Mouse (Mus musculus) forebrain, embryonic 10.5 days (tissue): ENCODE data around the gene Extl1. TPM values are rescaled to one million over a fixed set of nuclear protein-coding genes. Genes with fewer than 3 reads are reported as not detected.

Source experiments
- DNase-seq: peaks from one replicate; pipeline ENCODE4 v3.0.0-alpha.2; 2017; ENCODE audit warnings: low spot score; ENCODE audit errors: extremely low spot score
- H3K27ac ChIP-seq: fragments of 300-500 bp; sonication (generic); 2 replicates; pipeline ENCODE4 v1.5.1; 2016; ENCODE audit warnings: mild to moderate bottlenecking
- H3K27me3 ChIP-seq: fragments of 300-500 bp; sonication (generic); 2 replicates; pipeline ENCODE4 v1.6.1; 2016; ENCODE audit warnings: mild to moderate bottlenecking; ENCODE audit not compliant: poor library complexity, severe bottlenecking
- H3K36me3 ChIP-seq: fragments of 300-500 bp; sonication (generic); replicated peaks from 2 replicates; pipeline ENCODE4 v1.6.1; 2016; ENCODE audit warnings: mild to moderate bottlenecking, moderate library complexity
- H3K4me1 ChIP-seq: fragments of 300-500 bp; sonication (generic); 2 replicates; pipeline ENCODE4 v1.6.1; 2016
- H3K4me3 ChIP-seq: fragments of 300-500 bp; sonication (generic); 2 replicates; pipeline ENCODE4 v1.5.1; 2016; ENCODE audit warnings: mild to moderate bottlenecking, moderate library complexity
- H3K9me3 ChIP-seq: fragments of 300-500 bp; sonication (generic); 2 replicates; pipeline ENCODE4 v1.6.1; 2016; ENCODE audit warnings: mild to moderate bottlenecking, moderate library complexity
- WGBS: fragments of 180-500 bp; shearing (Covaris S2); methylation state at CpG from one replicate; pipeline ENCODE4 v1.1.7; 2016; 5-methylcytosine and 5-hydroxymethylcytosine counted together
- polyA plus RNA-seq: library from polyadenylated mRNA; unstranded; fragments of >200 nt; fragmentation: Nextera tagmentation; extraction: Ambion mirVana; gene quantifications from 2 replicates; pipeline ENCODE4 v1.2.1, GENCODE M21; 2016

Extl1 gene
- polyA plus RNA-seq, 1 experiment from 2014 or later = 0.27 TPM

DNA sequence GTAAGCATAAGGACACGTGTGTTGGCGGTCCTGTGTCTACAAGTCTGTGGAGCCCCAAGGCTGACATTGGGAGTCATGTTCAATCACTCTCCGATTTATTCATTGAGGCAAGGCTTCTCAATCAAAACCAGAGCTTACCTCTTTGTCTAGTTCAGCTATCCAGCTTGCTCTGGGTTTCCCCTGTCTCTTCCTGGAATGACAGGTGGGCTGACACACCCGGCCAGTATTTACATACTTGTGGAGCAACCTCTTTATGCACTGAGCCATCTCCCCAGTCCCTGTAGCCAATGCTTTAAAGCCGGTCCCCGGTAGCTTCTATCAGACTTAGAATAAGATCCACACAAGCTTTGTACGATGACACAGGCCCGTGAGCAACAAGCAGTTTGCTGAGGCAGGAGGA, 4.1 kb downstream of the Extl1 start:
- H3K4me1 ChIP-seq = peaks cover 12% of the 10 kb centered on the region
- H3K9me3 ChIP-seq = no peaks in the 10 kb centered on the region
- H3K27me3 ChIP-seq = 0 out of 2 replicates have a peak, but pooled peaks cover under 1% of the 10 kb centered on the region
- WGBS = 87% methylated on average over 8 of the region's 8 CpGs
- no peak for DNase-seq
- no peaks in the 10 kb centered on the region for H3K36me3 ChIP-seq
- no peak overlapping the region for H3K27ac ChIP-seq
- H3K4me3 ChIP-seq = no peak overlapping the region

DNA sequence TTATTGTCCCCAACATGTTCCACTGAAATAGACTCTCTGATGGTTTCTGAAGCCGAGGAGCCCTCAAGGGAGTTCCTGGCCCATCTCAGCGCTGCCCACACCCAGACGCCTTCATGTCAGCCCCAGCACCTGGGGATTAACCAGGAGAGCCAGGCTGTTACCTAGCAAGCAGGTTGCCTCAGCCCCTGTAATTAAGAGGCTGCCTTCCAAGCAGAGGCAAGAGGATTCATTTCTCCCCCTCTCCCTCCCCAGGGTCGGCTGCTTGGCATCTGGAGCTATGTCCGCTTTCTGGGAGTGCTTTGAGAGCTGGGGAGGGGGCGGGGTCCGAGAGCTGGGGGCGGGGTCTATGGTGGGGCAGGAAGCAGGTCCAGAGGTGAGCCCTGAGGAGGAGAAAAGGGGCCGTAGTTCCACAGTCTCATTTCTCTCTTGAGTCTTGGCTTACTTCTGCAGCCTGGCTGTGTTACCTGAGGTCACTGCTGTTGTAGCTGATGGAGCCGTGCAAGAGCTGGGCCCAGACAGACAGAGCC, 5.5 kb downstream of the Extl1 start:
- Histone ChIP-seq H3K27me3 (peaks cover 14% of the 10 kb centered on the region), H3K36me3 (no peaks in the 10 kb centered on the region), H3K9me3 (no peaks in the 10 kb centered on the region), H3K27ac (0 out of 2 replicates have a peak overlapping the region, but pooled peaks have one; percentile 41), H3K4me3 (no peak overlapping the region), H3K4me1 (peaks cover 12% of the 10 kb centered on the region)
- 33% methylated on average over 10 of the region's 10 CpGs for WGBS
- no peak for DNase-seq

DNA sequence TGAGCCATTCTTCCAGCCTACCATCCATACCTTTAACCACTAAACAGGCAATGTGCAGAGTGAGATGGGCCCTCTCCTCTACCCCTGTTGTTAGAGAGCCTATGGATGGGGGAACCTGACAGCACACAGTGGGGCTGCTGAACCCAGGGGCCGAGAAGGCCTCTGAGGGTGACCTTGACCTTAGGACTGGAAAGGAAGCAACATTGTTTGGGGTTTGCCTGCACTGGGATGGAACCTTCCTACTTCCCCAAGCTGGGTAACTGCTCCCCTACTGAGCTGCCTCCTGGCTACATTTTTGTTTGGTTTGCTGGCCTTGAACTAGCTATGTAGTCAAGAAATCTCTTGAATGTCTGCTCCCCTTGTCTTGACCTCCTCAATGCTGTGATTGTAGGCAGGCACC, 9.3 kb downstream of the Extl1 start:
- no peak overlapping the region for H3K27ac ChIP-seq
- no peaks in the 10 kb centered on the region for H3K9me3 ChIP-seq
- H3K27me3 ChIP-seq = peaks cover 50% of the 10 kb centered on the region
- peaks cover 36% of the 10 kb centered on the region for H3K4me1 ChIP-seq
- no peak overlapping the region for H3K4me3 ChIP-seq
- no peak for DNase-seq
- 63% methylated on average over 1 of the region's 1 CpGs for WGBS
- H3K36me3 ChIP-seq = no peaks in the 10 kb centered on the region

DNA sequence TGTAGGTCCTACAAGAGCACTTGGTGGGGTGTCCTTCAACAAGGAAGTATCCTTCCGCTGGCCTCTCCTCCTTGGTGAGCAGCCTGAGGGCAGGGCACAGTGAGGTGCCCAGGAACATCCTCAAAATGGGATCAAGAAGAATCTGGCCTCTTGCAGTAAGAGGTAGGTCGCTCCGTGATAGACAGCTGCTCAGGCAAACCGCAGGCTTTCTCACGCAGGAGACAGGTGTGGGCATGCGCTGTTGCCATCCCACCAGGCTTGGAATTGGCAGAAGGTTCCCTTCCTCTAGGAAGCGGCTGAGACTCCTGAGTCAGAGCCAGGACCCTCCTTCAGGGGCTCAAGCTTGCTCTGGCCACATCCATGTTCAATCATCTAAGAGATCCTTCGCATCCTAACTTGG, 10.4 kb downstream of the Extl1 start:
- no peak overlapping the region for H3K27ac ChIP-seq
- H3K27me3 ChIP-seq = peaks cover 60% of the 10 kb centered on the region
- no peak for DNase-seq
- peaks cover 29% of the 10 kb centered on the region for H3K4me1 ChIP-seq
- no peaks in the 10 kb centered on the region for H3K9me3 ChIP-seq
- WGBS = 79% methylated on average over 8 of the region's 8 CpGs
- no peaks in the 10 kb centered on the region for H3K36me3 ChIP-seq
- H3K4me3 ChIP-seq = no peak overlapping the region

DNA sequence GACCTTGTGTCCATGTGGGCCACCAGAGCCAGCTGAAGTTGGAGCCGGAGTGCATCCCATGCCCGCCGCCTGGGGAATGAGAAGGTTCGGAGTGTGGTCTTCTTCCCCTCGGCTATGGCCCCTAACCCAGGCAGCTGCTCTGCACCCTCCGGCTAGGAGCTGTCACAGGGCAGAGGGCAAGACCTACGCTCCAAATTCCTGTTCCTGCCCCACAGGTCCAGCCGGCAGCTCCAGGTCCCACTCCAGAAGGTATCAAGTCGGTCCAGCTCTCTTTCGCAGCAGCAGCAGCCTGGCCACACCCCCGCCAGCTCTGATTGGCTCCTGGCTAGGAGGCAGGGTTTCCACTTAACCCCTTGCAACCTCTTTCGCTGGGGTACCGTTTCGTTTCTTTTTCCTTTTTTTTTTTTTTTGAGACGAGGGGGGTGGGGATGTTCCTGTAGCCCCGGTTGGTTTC, 11.3 kb downstream of the Extl1 start:
- Histone ChIP-seq H3K4me3 (peak overlapping the region; percentile 64), H3K9me3 (no peaks in the 10 kb centered on the region), H3K27ac (no peak overlapping the region), H3K36me3 (no peaks in the 10 kb centered on the region), H3K4me1 (peaks cover 24% of the 10 kb centered on the region), H3K27me3 (peaks cover 69% of the 10 kb centered on the region)
- peak; percentile 75 for DNase-seq
- WGBS = under 1% methylated on average over 16 of the region's 16 CpGs

DNA sequence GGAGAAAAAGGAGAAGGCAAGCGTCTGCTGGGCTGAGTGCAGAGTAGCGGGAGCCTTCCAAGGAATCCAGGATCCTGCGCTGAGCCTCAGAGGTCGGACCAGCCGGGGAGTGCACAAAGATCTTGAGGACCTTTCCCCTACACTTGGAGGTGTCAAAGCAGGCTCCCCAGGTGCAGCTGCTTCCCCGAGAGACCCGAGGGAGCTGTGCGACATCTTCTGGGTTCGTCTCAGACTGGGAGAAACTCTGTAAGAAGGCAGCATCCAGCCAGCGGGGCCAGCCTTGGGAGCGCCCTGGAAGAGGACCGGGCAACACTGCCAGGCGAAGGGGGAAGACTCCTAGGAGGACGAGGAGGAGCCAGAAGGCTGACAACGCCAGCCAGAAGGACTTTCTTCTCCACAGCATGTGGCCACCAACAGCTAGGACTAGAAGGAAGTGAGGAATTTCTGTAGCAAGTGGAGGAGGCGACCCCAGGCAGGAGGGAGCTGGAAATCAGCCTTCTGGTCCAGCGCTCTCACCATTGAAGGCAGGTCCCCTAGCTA, 12.3 kb downstream of the Extl1 start:
- H3K9me3 ChIP-seq = no peaks in the 10 kb centered on the region
- H3K27ac ChIP-seq = no peak overlapping the region
- DNase-seq = peak; percentile 42
- peaks cover 24% of the 10 kb centered on the region for H3K4me1 ChIP-seq
- H3K4me3 ChIP-seq = peak overlapping the region; percentile 64
- WGBS = under 1% methylated on average over 17 of the region's 17 CpGs
- H3K36me3 ChIP-seq = no peaks in the 10 kb centered on the region
- H3K27me3 ChIP-seq = peaks cover 78% of the 10 kb centered on the region

DNA sequence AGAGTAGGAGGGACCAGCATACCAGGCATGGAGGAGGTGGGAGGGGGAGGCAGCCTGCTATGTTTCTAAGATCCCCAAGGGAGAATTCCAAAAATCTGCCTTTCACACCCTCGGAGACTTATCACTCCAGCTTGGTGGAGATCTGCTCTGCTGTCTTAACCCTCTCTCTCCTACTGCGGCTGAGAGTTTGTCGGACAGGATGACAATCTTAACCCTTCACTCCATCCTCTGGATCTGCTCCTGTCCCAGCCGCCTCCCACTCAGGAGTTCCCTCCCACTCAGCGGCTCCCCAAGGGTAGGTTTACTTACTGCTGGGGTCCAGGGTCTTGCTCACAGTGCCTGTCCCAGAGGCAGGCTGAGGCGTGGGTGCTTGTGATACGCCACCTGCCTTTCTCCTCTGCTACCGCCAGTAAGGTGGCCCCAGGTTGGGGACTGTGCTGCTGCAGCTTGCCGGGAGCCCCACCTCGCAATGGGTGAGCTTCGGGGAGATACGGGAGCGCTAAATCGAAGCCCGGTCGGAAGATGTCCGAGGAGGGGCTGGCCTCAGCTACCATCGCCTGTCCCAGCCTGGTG, 12.9 kb downstream of the Extl1 start:
- Histone ChIP-seq H3K9me3 (no peaks in the 10 kb centered on the region), H3K27ac (no peak overlapping the region), H3K4me3 (peak overlapping the region; percentile 64), H3K27me3 (peaks cover 85% of the 10 kb centered on the region), H3K4me1 (peaks cover 24% of the 10 kb centered on the region), H3K36me3 (no peaks in the 10 kb centered on the region)
- WGBS = 2% methylated on average over 18 of the region's 18 CpGs
- DNase-seq = peak; percentile 16

DNA sequence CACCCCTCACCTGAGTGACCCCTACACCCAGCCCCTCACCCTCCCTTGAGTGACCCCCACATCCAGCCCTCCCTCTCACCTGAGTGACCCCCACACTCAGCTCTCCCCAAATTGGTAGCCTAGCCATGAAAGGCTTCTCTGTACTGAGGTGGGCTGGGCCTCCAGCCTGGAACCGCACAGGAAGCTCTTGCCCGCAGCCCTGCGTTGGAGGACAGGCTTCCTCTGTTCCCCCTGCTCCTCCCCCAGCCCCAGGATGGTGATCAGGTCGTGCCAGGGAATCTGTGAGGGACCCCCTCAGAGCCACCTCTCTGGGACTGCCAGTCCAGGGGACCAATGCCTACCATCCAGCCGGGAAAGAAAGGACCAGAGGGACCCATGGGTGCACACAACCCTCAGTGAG, 18.4 kb downstream of the Extl1 start:
- DNase-seq = no peak
- Histone ChIP-seq H3K4me3 (no peak overlapping the region), H3K36me3 (no peaks in the 10 kb centered on the region), H3K4me1 (peaks cover 21% of the 10 kb centered on the region), H3K27ac (no peak overlapping the region), H3K27me3 (peaks cover 89% of the 10 kb centered on the region), H3K9me3 (no peaks in the 10 kb centered on the region)
- WGBS = 40% methylated on average over 5 of the region's 5 CpGs

DNA sequence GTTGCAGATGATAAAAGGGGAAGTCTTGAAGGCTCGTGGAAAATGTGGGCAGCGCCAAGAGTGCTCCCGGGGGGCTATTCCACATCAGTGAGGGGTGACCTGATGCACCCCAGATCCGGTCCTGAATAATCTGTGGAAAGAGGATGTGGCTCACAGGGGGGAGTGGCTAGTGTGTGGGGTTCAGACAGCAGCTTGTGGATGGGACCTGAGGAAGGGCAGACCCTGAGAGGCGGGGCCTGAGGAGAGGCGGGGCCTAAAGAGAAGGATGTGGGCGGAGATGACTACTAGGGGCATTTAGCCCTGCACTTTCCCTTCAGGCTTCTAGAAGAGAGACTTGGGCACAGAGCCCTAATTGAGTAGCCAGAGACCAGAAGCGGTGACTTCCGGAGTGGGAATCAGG, 21.1 kb downstream of the Extl1 start:
- Histone ChIP-seq H3K36me3 (no peaks in the 10 kb centered on the region), H3K4me3 (peak overlapping the region; percentile 13; the same call in 1 of the 2 replicates), H3K27me3 (peaks cover 89% of the 10 kb centered on the region), H3K4me1 (peaks cover 24% of the 10 kb centered on the region), H3K27ac (no peak overlapping the region), H3K9me3 (no peaks in the 10 kb centered on the region)
- 25% methylated on average over 9 of the region's 9 CpGs for WGBS
- DNase-seq = no peak

DNA sequence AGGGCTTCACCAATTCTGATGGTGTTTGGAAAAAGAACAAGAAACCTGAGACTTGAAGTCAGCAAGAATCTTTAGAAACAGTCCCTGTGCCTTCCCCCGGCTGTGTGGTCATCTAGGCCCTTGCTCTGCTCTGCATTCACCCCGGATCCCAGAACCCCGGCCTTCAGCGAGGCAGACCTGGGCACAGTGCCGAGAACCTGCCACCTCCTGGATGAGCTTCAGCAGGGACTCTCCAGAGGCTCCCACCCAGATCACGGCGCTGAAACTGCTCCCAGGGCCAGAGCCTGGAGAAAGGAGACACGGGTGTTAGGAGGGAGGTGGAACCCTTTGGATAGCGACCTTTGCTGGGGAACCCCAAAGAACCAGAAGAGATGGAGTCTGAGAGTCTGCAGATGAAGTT, 21.5 kb downstream of the Extl1 start:
- no peak for DNase-seq
- peaks cover 89% of the 10 kb centered on the region for H3K27me3 ChIP-seq
- H3K36me3 ChIP-seq = no peaks in the 10 kb centered on the region
- H3K4me3 ChIP-seq = no peak overlapping the region
- peaks cover 29% of the 10 kb centered on the region for H3K4me1 ChIP-seq
- WGBS = 67% methylated on average over 9 of the region's 9 CpGs
- H3K27ac ChIP-seq = no peak overlapping the region
- no peaks in the 10 kb centered on the region for H3K9me3 ChIP-seq

DNA sequence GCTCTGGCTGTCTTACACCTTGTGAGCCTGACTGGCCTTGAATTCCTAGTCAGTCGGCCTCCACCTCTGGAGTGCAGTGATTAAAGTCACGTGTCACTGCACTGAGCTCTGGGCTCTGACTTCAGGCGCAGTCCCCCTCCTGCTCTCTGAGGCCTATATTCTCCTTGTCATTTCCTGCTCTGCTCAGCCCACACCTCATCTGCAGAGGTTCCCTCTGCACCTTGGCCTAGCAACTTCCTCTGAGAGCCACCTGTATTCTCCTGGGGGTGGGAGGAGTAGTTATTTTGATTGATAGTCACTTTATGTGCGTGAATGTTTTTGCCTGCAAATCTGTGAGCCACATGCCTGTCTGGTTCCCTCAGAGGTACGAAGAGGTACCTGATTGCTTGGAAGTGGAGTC, 22.4 kb downstream of the Extl1 start:
- no peak for DNase-seq
- 55% methylated on average over 5 of the region's 5 CpGs for WGBS
- Histone ChIP-seq H3K4me1 (peaks cover 33% of the 10 kb centered on the region), H3K4me3 (no peak overlapping the region), H3K36me3 (no peaks in the 10 kb centered on the region), H3K9me3 (no peaks in the 10 kb centered on the region), H3K27ac (no peak overlapping the region), H3K27me3 (peaks cover 82% of the 10 kb centered on the region)

DNA sequence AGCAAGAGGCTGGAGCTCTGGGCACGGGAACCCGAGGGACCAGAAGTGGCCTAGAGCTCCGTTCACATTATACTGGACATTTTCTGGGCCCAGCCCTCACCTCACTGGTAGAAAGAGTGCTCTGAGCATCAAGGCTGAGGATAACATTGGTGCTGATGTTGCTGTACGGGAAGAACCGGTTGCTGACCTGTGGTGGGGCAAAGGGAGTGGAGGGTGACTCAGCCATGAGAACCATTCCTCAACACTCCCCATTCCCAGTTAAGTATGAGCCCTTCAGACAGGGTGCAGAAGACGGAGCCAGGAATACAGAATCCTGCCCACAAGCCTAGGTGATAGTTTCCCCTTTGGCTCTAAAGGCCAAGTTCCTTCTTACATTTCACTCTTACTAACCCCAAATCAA, 24.0 kb downstream of the Extl1 start:
- Histone ChIP-seq H3K9me3 (no peaks in the 10 kb centered on the region), H3K27me3 (peaks cover 77% of the 10 kb centered on the region), H3K4me1 (peaks cover 32% of the 10 kb centered on the region), H3K36me3 (no peaks in the 10 kb centered on the region), H3K27ac (no peak overlapping the region), H3K4me3 (no peak overlapping the region)
- 89% methylated on average over 6 of the region's 6 CpGs for WGBS
- no peak for DNase-seq

DNA sequence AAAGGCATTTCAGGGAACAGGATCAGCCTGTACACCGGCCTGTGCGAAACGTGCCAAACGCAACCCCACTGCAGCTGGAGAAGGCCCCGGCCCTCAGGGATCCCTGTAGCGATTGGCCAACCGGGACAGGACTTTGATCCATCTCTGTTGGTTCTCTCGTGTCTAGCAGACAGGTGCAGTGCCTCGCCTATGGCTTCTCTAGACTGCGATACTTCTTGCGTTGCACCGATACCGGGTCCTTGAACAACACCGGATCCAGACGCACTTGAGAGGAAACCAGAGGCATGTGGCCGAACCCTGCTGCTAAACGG, 26.2 kb downstream of the Extl1 start:
- 35% methylated on average over 17 of the region's 17 CpGs for WGBS
- no peaks in the 10 kb centered on the region for H3K36me3 ChIP-seq
- no peaks in the 10 kb centered on the region for H3K9me3 ChIP-seq
- DNase-seq = no peak
- peak overlapping the region; percentile 35 for H3K4me3 ChIP-seq
- peaks cover 28% of the 10 kb centered on the region for H3K4me1 ChIP-seq
- H3K27ac ChIP-seq = no peak overlapping the region; the same call in 1 of the 2 replicates
- peaks cover 55% of the 10 kb centered on the region for H3K27me3 ChIP-seq
